Mouse (Mus musculus) ES-Bruce4 (cell line): ENCODE measurements around the gene Gm10447.

ENCODE experiments used
- CTCF ChIP-seq: IDR thresholded peaks from one replicate; pipeline ENCODE4 v1.8.1; 2011; ENCODE audit warnings: low read depth, low read length
- POLR2A ChIP-seq: IDR thresholded peaks from one replicate; pipeline ENCODE4 v1.8.1; 2011; ENCODE audit warnings: low read length; ENCODE audit not compliant: insufficient read depth

DNA sequence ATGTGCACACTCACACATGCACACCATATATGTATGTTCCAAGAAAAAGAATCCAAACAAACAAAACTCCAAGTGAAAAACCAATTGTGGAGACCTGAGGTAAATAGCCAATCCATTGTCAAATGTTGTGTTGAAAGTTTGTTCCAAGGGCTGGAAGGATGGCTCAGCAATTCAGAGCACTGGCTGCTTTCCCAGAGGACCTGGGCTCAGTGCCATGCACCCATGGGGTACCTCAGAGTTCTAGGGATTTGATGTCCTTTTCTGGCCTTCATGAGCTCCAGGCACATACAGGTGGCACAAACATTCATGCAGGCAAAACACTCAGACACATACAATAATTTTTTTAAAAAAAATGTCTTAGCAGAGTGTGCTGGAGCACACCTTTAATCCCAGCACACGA lies 8.4 kb downstream of the Gm10447 start:
- no peak for TF ChIP-seq POLR2A
- TF ChIP-seq CTCF = no peak
